24 mouse cellular contexts compared by ENCODE assay signal in the genomic region with DNA sequence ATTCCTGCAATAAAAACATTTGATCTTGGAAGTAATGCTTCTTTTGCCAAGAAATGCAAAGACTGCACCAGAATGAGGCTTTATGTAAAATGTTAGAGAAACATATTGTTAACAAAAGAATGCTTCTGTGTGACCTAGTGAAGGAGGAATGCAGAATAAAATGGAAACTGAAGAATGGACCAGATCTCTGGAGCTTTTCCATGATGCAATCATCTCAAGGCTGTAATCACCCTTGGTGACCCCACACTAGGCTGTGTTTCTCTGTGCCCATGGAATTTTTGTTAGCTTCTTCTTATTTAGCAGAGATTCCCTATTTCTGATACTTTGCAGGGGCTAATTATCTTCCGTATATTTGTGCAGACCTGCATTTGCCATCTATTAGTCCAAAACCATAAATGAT.
A peak's percentile ranks its signal among the peaks of the same experiment; 100 is the strongest.
DNase-seq lines count a peak whose midpoint lies in the region; ATAC-seq and TF ChIP-seq lines count a peak whose summit lies in the region.
"Had no signal": no experiment of that assay in that cellular context is flagged by ENCODE, and none has a peak within 500 bp of the region (broad histone marks: within the 10 kb centered on the region; RNA-seq: fewer than 3 reads in every experiment).

No protein-coding gene starts in this region.

- WGBS in embryonic facial prominence, embryonic 14.5 days, result 51% methylated on average over 1 of the region's 1 CpGs
- WGBS in embryonic facial prominence, embryonic 10.5 days, result 87% methylated on average over 1 of the region's 1 CpGs
- WGBS in lung, embryonic 14.5 days, result 83% methylated on average over 1 of the region's 1 CpGs
- 93% methylated on average over 1 of the region's 1 CpGs for WGBS in lung, adult 2 months
- WGBS in liver, postnatal 0 days (ENCODE audit: insufficient replicate concordance), result 88% methylated on average over 1 of the region's 1 CpGs
- 100% methylated on average over 1 of the region's 1 CpGs for WGBS in cerebellum, adult 2 months

- no peaks in the 10 kb centered on the region for H3K36me3 ChIP-seq in embryonic facial prominence, embryonic 14.5 days (ENCODE audit: control insufficient read depth, insufficient read depth, low read length)
- H3K36me3 ChIP-seq in embryonic facial prominence, embryonic 10.5 days (replicated peaks), result no peaks in the 10 kb centered on the region
- H3K36me3 ChIP-seq in lung, embryonic 14.5 days (ENCODE audit: insufficient read depth), result no peaks in the 10 kb centered on the region
- no peaks in the 10 kb centered on the region for H3K36me3 ChIP-seq in myocyte (ENCODE audit: control insufficient read depth, insufficient read depth)
- no peaks in the 10 kb centered on the region for H3K36me3 ChIP-seq in liver, postnatal 0 days (replicated peaks; ENCODE audit: insufficient read depth, low read length)
- H3K36me3 ChIP-seq: embryonic facial prominence, embryonic 12.5 days; embryonic facial prominence, embryonic 15.5 days; forebrain, embryonic 10.5 days; forebrain, embryonic 12.5 days had no signal

- no peak overlapping the region for H3K4me2 ChIP-seq in embryonic facial prominence, embryonic 14.5 days (ENCODE audit: low read depth, low read length)
- no peak overlapping the region for H3K4me2 ChIP-seq in lung, embryonic 14.5 days
- H3K4me2 ChIP-seq in myocyte (ENCODE audit: low read depth), result no peak overlapping the region
- H3K4me2 ChIP-seq in liver, postnatal 0 days (ENCODE audit: low read depth, low read length), result no peak overlapping the region
- H3K4me2 ChIP-seq: embryonic facial prominence, embryonic 12.5 days; embryonic facial prominence, embryonic 15.5 days; forebrain, embryonic 12.5 days had no signal

- no peaks in the 10 kb centered on the region for H3K27me3 ChIP-seq in embryonic facial prominence, embryonic 14.5 days (replicated peaks; ENCODE audit: control insufficient read depth, insufficient read depth, low read length)
- no peaks in the 10 kb centered on the region for H3K27me3 ChIP-seq in embryonic facial prominence, embryonic 10.5 days (replicated peaks; ENCODE audit: low read depth, poor library complexity, severe bottlenecking)
- no peaks in the 10 kb centered on the region for H3K27me3 ChIP-seq in lung, embryonic 14.5 days (ENCODE audit: insufficient read depth, low read length)
- no peaks in the 10 kb centered on the region for H3K27me3 ChIP-seq in myocyte (ENCODE audit: control insufficient read depth, insufficient read depth, insufficient read length)
- no peaks in the 10 kb centered on the region for H3K27me3 ChIP-seq in liver, postnatal 0 days (ENCODE audit: insufficient read depth, low read length)
- H3K27me3 ChIP-seq in cerebellum, adult 2 months (ENCODE audit: control insufficient read depth, insufficient read depth, low read length), result no peaks in the 10 kb centered on the region
- H3K27me3 ChIP-seq: embryonic facial prominence, embryonic 12.5 days; embryonic facial prominence, embryonic 15.5 days; forebrain, embryonic 12.5 days had no signal

- no peak overlapping the region for H3ac ChIP-seq in myocyte (ENCODE audit: control insufficient read depth, insufficient read length)

- TF ChIP-seq POLR2A in lung, adult 2 months (IDR thresholded peaks at IDR 0.05; ENCODE audit: borderline replicate concordance, extremely low read depth, low read depth, low read length), result no peak
- no peak for TF ChIP-seq POLR2A in myocyte (IDR thresholded peaks at IDR 0.05; ENCODE audit: insufficient read length, low read depth)
- TF ChIP-seq POLR2A in cerebellum, adult 2 months (IDR thresholded peaks at IDR 0.05; ENCODE audit: borderline replicate concordance, insufficient read depth, low read length), result no peak

- H3K27ac ChIP-seq in embryonic facial prominence, embryonic 14.5 days (replicated peaks; ENCODE audit: low read depth, low read length), result no peak overlapping the region
- no peak overlapping the region for H3K27ac ChIP-seq in embryonic facial prominence, embryonic 10.5 days (replicated peaks)
- no peak overlapping the region for H3K27ac ChIP-seq in lung, embryonic 14.5 days (ENCODE audit: low read depth)
- H3K27ac ChIP-seq in liver, postnatal 0 days (ENCODE audit: low read depth), result no peak overlapping the region
- H3K27ac ChIP-seq in cerebellum, adult 2 months (ENCODE audit: insufficient read depth, low read length), result no peak overlapping the region
- H3K27ac ChIP-seq: embryonic facial prominence, embryonic 12.5 days; embryonic facial prominence, embryonic 15.5 days; forebrain, embryonic 10.5 days; forebrain, embryonic 12.5 days had no signal

- no peaks in the 10 kb centered on the region for H3K79me2 ChIP-seq in myocyte (ENCODE audit: control insufficient read depth, insufficient read depth)

- H3K4me3 ChIP-seq in embryonic facial prominence, embryonic 14.5 days (ENCODE audit: low read depth, low read length), result no peak overlapping the region
- no peak overlapping the region for H3K4me3 ChIP-seq in embryonic facial prominence, embryonic 10.5 days
- no peak overlapping the region for H3K4me3 ChIP-seq in lung, embryonic 14.5 days (ENCODE audit: low read depth, low read length)
- no peak overlapping the region for H3K4me3 ChIP-seq in lung, adult 2 months (replicated peaks; ENCODE audit: extremely low read depth, low read depth, low read length)
- H3K4me3 ChIP-seq in myocyte, result no peak overlapping the region
- H3K4me3 ChIP-seq in liver, postnatal 0 days (ENCODE audit: low read depth, low read length), result no peak overlapping the region
- H3K4me3 ChIP-seq in cerebellum, adult 2 months (replicated peaks; ENCODE audit: insufficient read depth, low read depth, low read length), result no peak overlapping the region
- H3K4me3 ChIP-seq: embryonic facial prominence, embryonic 12.5 days; embryonic facial prominence, embryonic 15.5 days; erythroblast, embryonic 14.5 days; forebrain, embryonic 10.5 days; forebrain, embryonic 12.5 days had no signal

- ATAC-seq in embryonic facial prominence, embryonic 14.5 days (ENCODE audit: low read depth), result no peak
- ATAC-seq in lung, embryonic 14.5 days (ENCODE audit: insufficient read depth), result no peak
- no peak for ATAC-seq in liver, postnatal 0 days
- ATAC-seq: forebrain, embryonic 14.5 days; forebrain, embryonic 16.5 days had no signal

- no peak overlapping the region for H3K9ac ChIP-seq in embryonic facial prominence, embryonic 14.5 days (ENCODE audit: low read depth, low read length)
- H3K9ac ChIP-seq in lung, embryonic 14.5 days, result no peak overlapping the region
- H3K9ac ChIP-seq in liver, postnatal 0 days (replicated peaks), result no peak overlapping the region
- H3K9ac ChIP-seq: embryonic facial prominence, embryonic 12.5 days; embryonic facial prominence, embryonic 15.5 days; forebrain, embryonic 12.5 days had no signal

- no peak for TF ChIP-seq EP300 in liver, postnatal 0 days (IDR thresholded peaks at IDR 0.05; ENCODE audit: low read depth)

- H3K4me1 ChIP-seq in embryonic facial prominence, embryonic 14.5 days (ENCODE audit: control insufficient read depth, insufficient read depth, low read length), result no peaks in the 10 kb centered on the region
- H3K4me1 ChIP-seq in embryonic facial prominence, embryonic 10.5 days, result no peaks in the 10 kb centered on the region
- no peaks in the 10 kb centered on the region for H3K4me1 ChIP-seq in lung, embryonic 14.5 days (ENCODE audit: insufficient read depth)
- H3K4me1 ChIP-seq in lung, adult 2 months (ENCODE audit: control insufficient read depth, insufficient read depth, low read length), result no peaks in the 10 kb centered on the region
- no peaks in the 10 kb centered on the region for H3K4me1 ChIP-seq in liver, postnatal 0 days (ENCODE audit: insufficient read depth)
- no peaks in the 10 kb centered on the region for H3K4me1 ChIP-seq in cerebellum, adult 2 months (ENCODE audit: control insufficient read depth, insufficient read depth, low read length)
- H3K4me1 ChIP-seq: embryonic facial prominence, embryonic 12.5 days; embryonic facial prominence, embryonic 15.5 days; forebrain, embryonic 10.5 days; forebrain, embryonic 12.5 days had no signal

- peak; percentile 5 for DNase-seq in embryonic facial prominence, embryonic 14.5 days (ENCODE audit: low spot score)
- DNase-seq in embryonic facial prominence, embryonic 10.5 days (ENCODE audit: low spot score), result no peak
- peak; percentile 12 for DNase-seq in lung, embryonic 14.5 days
- DNase-seq in lung, adult 2 months, result no peak
- DNase-seq in NIH3T3 (ENCODE audit: low read depth), result peak; percentile 2
- no peak for DNase-seq in liver, postnatal 0 days
- no peak for DNase-seq in cerebellum, adult 2 months
- DNase-seq: adrenal gland, adult 2 months; adrenal gland, postnatal 10 days; adrenal gland, postnatal 25 days; cerebellum, adult 11-12 months; cerebellum, adult 8-10 months; cerebellum, adult 9-11 months; cerebellum, postnatal 14 days; cerebellum, postnatal 36 days; embryo, embryonic 11 days had no signal

- H3K9me3 ChIP-seq in embryonic facial prominence, embryonic 14.5 days (ENCODE audit: control insufficient read depth, low read length), result no peaks in the 10 kb centered on the region
- no peaks in the 10 kb centered on the region for H3K9me3 ChIP-seq in embryonic facial prominence, embryonic 10.5 days
- no peaks in the 10 kb centered on the region for H3K9me3 ChIP-seq in lung, embryonic 14.5 days (ENCODE audit: low read depth, low read length)
- H3K9me3 ChIP-seq in liver, postnatal 0 days (ENCODE audit: low read length), result no peaks in the 10 kb centered on the region
- H3K9me3 ChIP-seq: embryonic facial prominence, embryonic 12.5 days; embryonic facial prominence, embryonic 15.5 days; forebrain, embryonic 10.5 days; forebrain, embryonic 12.5 days had no signal

- no peak for TF ChIP-seq CTCF in lung, embryonic 14.5 days (IDR thresholded peaks at IDR 0.05; ENCODE audit: low read depth)
- no peak for TF ChIP-seq CTCF in lung, adult 2 months (IDR thresholded peaks at IDR 0.05; ENCODE audit: insufficient read depth, low read length)
- TF ChIP-seq CTCF in liver, postnatal 0 days (IDR thresholded peaks at IDR 0.05; ENCODE audit: low read depth), result no peak
- no peak for TF ChIP-seq CTCF in cerebellum, adult 2 months (IDR thresholded peaks at IDR 0.05; ENCODE audit: borderline replicate concordance, insufficient read depth, low read depth, low read length)

TF ChIP-seq in myocyte, 11 proteins besides CTCF, POLR2A, EP300 and RAD21:
- TF ChIP-seq TCF3 (IDR thresholded peaks at IDR 0.05; ENCODE audit: insufficient read length, low read depth), result no peak
- TF ChIP-seq CEBPB (IDR thresholded peaks at IDR 0.05; ENCODE audit: insufficient read depth, poor library complexity, severe bottlenecking), result peak; percentile 59; the same call in 1 of the 2 replicates

Comparison
In these comparisons a context has a peak if more than half of its experiments do, and no peak if none do; other contexts are left out.
1. DNase-seq: peak in embryonic facial prominence, embryonic 14.5 days (single experiment), lung, embryonic 14.5 days (single experiment) and NIH3T3 (single experiment); none in embryonic facial prominence, embryonic 10.5 days (single experiment), lung, adult 2 months (single experiment), liver, postnatal 0 days (single experiment) and cerebellum, adult 2 months (0 of 2).